Mouse (Mus musculus) urinary bladder, postnatal 4 days (tissue): ENCODE results near the gene Slc25a51.
"Not testable (repeated sequence)": the region's sequence is repeated elsewhere in the genome, so short reads cannot be mapped to it uniquely, and the experiment has no call there.

ENCODE experiments used
- DNase-seq, 2 experiments: peaks; one replicate each; pipeline ENCODE4 v3.0.0; 2021 to 2022; ENCODE audit warnings: low spot score in 2 of 2

Gene Slc25a51

GRCm38 (mm10) chr4:45399421-45400210 lies 8.9 kb downstream of the Slc25a51 start:
- DNase-seq: no peak

GRCm38 (mm10) chr4:45398315-45398714 lies 10.3 kb downstream of the Slc25a51 start:
- DNase-seq: not testable (repeated sequence)

- DNase-seq: not testable (repeated sequence)
Measured at GRCm38 (mm10) chr4:45396211-45396610, 12.4 kb downstream of the Slc25a51 start.

- no peak for DNase-seq
Measured at GRCm38 (mm10) chr4:45393658-45394057, 14.9 kb downstream of the Slc25a51 start.

- no peak for DNase-seq
Measured at GRCm38 (mm10) chr4:45392994-45393393, 15.6 kb downstream of the Slc25a51 start.

GRCm38 (mm10) chr4:45392572-45392971 lies 16.0 kb downstream of the Slc25a51 start:
- DNase-seq: no peak

- DNase-seq: no peak
Measured at GRCm38 (mm10) chr4:45392099-45392498, 16.5 kb downstream of the Slc25a51 start.

GRCm38 (mm10) chr4:45387296-45387695 lies 21.3 kb downstream of the Slc25a51 start:
- DNase-seq: not testable (repeated sequence)

- not testable (repeated sequence) for DNase-seq
Measured at GRCm38 (mm10) chr4:45382133-45382532, 26.4 kb downstream of the Slc25a51 start.

- DNase-seq: not testable (repeated sequence)
Measured at GRCm38 (mm10) chr4:45380903-45381580, 27.5 kb downstream of the Slc25a51 start.

GRCm38 (mm10) chr4:45376573-45376972 lies 32.0 kb downstream of the Slc25a51 start:
- no peak for DNase-seq

GRCm38 (mm10) chr4:45374879-45375278 lies 33.7 kb downstream of the Slc25a51 start:
- no peak for DNase-seq

GRCm38 (mm10) chr4:45371261-45371660 lies 37.3 kb downstream of the Slc25a51 start:
- no peak for DNase-seq

- DNase-seq: no peak
Measured at GRCm38 (mm10) chr4:45356653-45357052, 51.9 kb downstream of the Slc25a51 start.
